Mouse (Mus musculus): Measurements from ENCODE around the gene Tpp2. TPM values are rescaled to one million over a fixed set of nuclear protein-coding genes. Genes with fewer than 3 reads are reported as not detected.

Tpp2 gene
- total and polyA plus RNA-seq, 2 experiments from 2014 or later = 33.2 to 46.7 TPM

GRCm38 (mm10) chr1:43969361-43969760 lies 35.9 kb downstream of the Tpp2 start:
- no peak for TF ChIP-seq CTCF (IDR thresholded peaks at IDR 0.05)
- no peak overlapping the region for H3K4me2 ChIP-seq (ENCODE audit: low read depth, low read length, poor library complexity, severe bottlenecking)
- DNase-seq (ENCODE audit: low spot score) = no peak
- H3K4me3 ChIP-seq (ENCODE audit: low read depth, low read length) = no peak overlapping the region
- peaks cover 14% of the 10 kb centered on the region for H3K36me3 ChIP-seq (ENCODE audit: insufficient read depth, low read length)
- no peaks in the 10 kb centered on the region for H3K27me3 ChIP-seq (ENCODE audit: insufficient read depth, low read length)
- no peak for ATAC-seq (ENCODE audit: low FRiP score)
- 93% methylated on average over 3 of the region's 3 CpGs for WGBS
- H3K9ac ChIP-seq (replicated peaks; ENCODE audit: low read length, poor library complexity, severe bottlenecking) = no peak overlapping the region
- H3K27ac ChIP-seq (ENCODE audit: low read depth, low read length) = no peak overlapping the region
- H3K4me1 ChIP-seq (ENCODE audit: insufficient read depth, low read length) = no peaks in the 10 kb centered on the region
- H3K9me3 ChIP-seq (ENCODE audit: low read length) = no peaks in the 10 kb centered on the region

GRCm38 (mm10) chr1:43971089-43971488 lies 37.6 kb downstream of the Tpp2 start:
- Histone ChIP-seq H3K9ac (replicated peaks; ENCODE audit: low read length, poor library complexity, severe bottlenecking) (no peak overlapping the region), H3K9me3 (ENCODE audit: low read length) (no peaks in the 10 kb centered on the region), H3K27ac (ENCODE audit: low read depth, low read length) (no peak overlapping the region), H3K36me3 (ENCODE audit: insufficient read depth, low read length) (peaks cover 18% of the 10 kb centered on the region), H3K4me2 (ENCODE audit: low read depth, low read length, poor library complexity, severe bottlenecking) (no peak overlapping the region), H3K4me1 (ENCODE audit: insufficient read depth, low read length) (no peaks in the 10 kb centered on the region), H3K4me3 (ENCODE audit: low read depth, low read length) (no peak overlapping the region), H3K27me3 (ENCODE audit: insufficient read depth, low read length) (no peaks in the 10 kb centered on the region)
- TF ChIP-seq CTCF (IDR thresholded peaks at IDR 0.05) = no peak
- DNase-seq (ENCODE audit: low spot score) (no peak), ATAC-seq (ENCODE audit: low FRiP score) (no peak)
- 84% methylated on average over 3 of the region's 3 CpGs for WGBS

GRCm38 (mm10) chr1:43996914-43997589 lies 63.6 kb downstream of the Tpp2 start:
- ATAC-seq (ENCODE audit: low FRiP score) = no peak
- peaks cover 15% of the 10 kb centered on the region for H3K36me3 ChIP-seq (ENCODE audit: insufficient read depth, low read length)
- no peak overlapping the region for H3K4me3 ChIP-seq (ENCODE audit: low read depth, low read length)
- no peak for TF ChIP-seq CTCF (IDR thresholded peaks at IDR 0.05)
- no peaks in the 10 kb centered on the region for H3K4me1 ChIP-seq (ENCODE audit: insufficient read depth, low read length)
- no peak overlapping the region for H3K27ac ChIP-seq (ENCODE audit: low read depth, low read length)
- 97% methylated on average over 4 of the region's 4 CpGs for WGBS
- DNase-seq (ENCODE audit: low spot score) = no peak
- no peak overlapping the region for H3K4me2 ChIP-seq (ENCODE audit: low read depth, low read length, poor library complexity, severe bottlenecking)
- H3K27me3 ChIP-seq (ENCODE audit: insufficient read depth, low read length) = no peaks in the 10 kb centered on the region
- no peaks in the 10 kb centered on the region for H3K9me3 ChIP-seq (ENCODE audit: low read length)
- no peak overlapping the region for H3K9ac ChIP-seq (replicated peaks; ENCODE audit: low read length, poor library complexity, severe bottlenecking)

- DNase-seq (ENCODE audit: low spot score) (no peak), ATAC-seq (ENCODE audit: low FRiP score) (no peak)
- no peaks in the 10 kb centered on the region for H3K9me3 ChIP-seq (ENCODE audit: low read length)
- H3K36me3 ChIP-seq (ENCODE audit: insufficient read depth, low read length) = peaks cover 12% of the 10 kb centered on the region
- H3K4me1 ChIP-seq (ENCODE audit: insufficient read depth, low read length) = no peaks in the 10 kb centered on the region
- WGBS = 99% methylated on average over 2 of the region's 2 CpGs
- H3K9ac ChIP-seq (replicated peaks; ENCODE audit: low read length, poor library complexity, severe bottlenecking) = no peak overlapping the region
- H3K27me3 ChIP-seq (ENCODE audit: insufficient read depth, low read length) = no peaks in the 10 kb centered on the region
- no peak for TF ChIP-seq CTCF (IDR thresholded peaks at IDR 0.05)
- H3K4me3 ChIP-seq (ENCODE audit: low read depth, low read length) = no peak overlapping the region
- H3K27ac ChIP-seq (ENCODE audit: low read depth, low read length) = no peak overlapping the region
- H3K4me2 ChIP-seq (ENCODE audit: low read depth, low read length, poor library complexity, severe bottlenecking) = no peak overlapping the region
These were observed 71.1 kb downstream of the Tpp2 start for GRCm38 (mm10) chr1:44004513-44004912.

- no peaks in the 10 kb centered on the region for H3K9me3 ChIP-seq (ENCODE audit: low read length)
- TF ChIP-seq CTCF (IDR thresholded peaks at IDR 0.05) = no peak
- no peak for DNase-seq (ENCODE audit: low spot score)
- H3K4me2 ChIP-seq (ENCODE audit: low read depth, low read length, poor library complexity, severe bottlenecking) = no peak overlapping the region
- no peak overlapping the region for H3K27ac ChIP-seq (ENCODE audit: low read depth, low read length)
- ATAC-seq (ENCODE audit: low FRiP score) = no peak
- no peaks in the 10 kb centered on the region for H3K4me1 ChIP-seq (ENCODE audit: insufficient read depth, low read length)
- H3K27me3 ChIP-seq (ENCODE audit: insufficient read depth, low read length) = no peaks in the 10 kb centered on the region
- H3K4me3 ChIP-seq (ENCODE audit: low read depth, low read length) = no peak overlapping the region
- 94% methylated on average over 2 of the region's 2 CpGs for WGBS
- H3K36me3 ChIP-seq (ENCODE audit: insufficient read depth, low read length) = no peaks in the 10 kb centered on the region
- no peak overlapping the region for H3K9ac ChIP-seq (replicated peaks; ENCODE audit: low read length, poor library complexity, severe bottlenecking)
These were observed 82.1 kb downstream of the Tpp2 start for GRCm38 (mm10) chr1:44015556-44015955.

- DNase-seq (ENCODE audit: low spot score) = no peak
- no peak for TF ChIP-seq CTCF (IDR thresholded peaks at IDR 0.05)
- no peak within 1 kb of the TSS for H3K9ac ChIP-seq (replicated peaks; ENCODE audit: low read length, poor library complexity, severe bottlenecking)
- no peaks in the 10 kb centered on the region for H3K36me3 ChIP-seq (ENCODE audit: insufficient read depth, low read length)
- no peaks in the 10 kb centered on the region for H3K27me3 ChIP-seq (ENCODE audit: insufficient read depth, low read length)
- no peak within 1 kb of the TSS for H3K4me2 ChIP-seq (ENCODE audit: low read depth, low read length, poor library complexity, severe bottlenecking)
- no peaks in the 10 kb centered on the region for H3K9me3 ChIP-seq (ENCODE audit: low read length)
- H3K4me3 ChIP-seq (ENCODE audit: low read depth, low read length) = no peak within 1 kb of the TSS
- no peak for ATAC-seq (ENCODE audit: low FRiP score)
- H3K4me1 ChIP-seq (ENCODE audit: insufficient read depth, low read length) = no peaks in the 10 kb centered on the region
- no peak within 1 kb of the TSS for H3K27ac ChIP-seq (ENCODE audit: low read depth, low read length)
These were observed 86.5 kb downstream of the Tpp2 start, which contains the start of gene Mettl21c for GRCm38 (mm10) chr1:44019934-44020333. TSS of gene Mettl21c (minus strand) at chr1:44020034.

Data from midbrain, postnatal 0 days (tissue).